Mouse (Mus musculus) Muller cell, postnatal 12 days (primary cell): Measurements from ENCODE around the gene Trpm3.
"Not testable (repeated sequence)": the region's sequence is repeated elsewhere in the genome, so short reads cannot be mapped to it uniquely, and the experiment has no call there.

Experiments used
- DNase-seq: peaks from one replicate; pipeline ENCODE4 v3.0.0-alpha.2; 2015; ENCODE audit errors: inconsistent ontology term

The Trpm3 gene

GRCm38 (mm10) chr19:22842697-22843096 lies 703.9 kb downstream of the Trpm3 start:
- DNase-seq, result no peak

- no peak for DNase-seq
Measured at GRCm38 (mm10) chr19:22847696-22848095, 708.9 kb downstream of the Trpm3 start.

- DNase-seq, result no peak
Measured at GRCm38 (mm10) chr19:22848251-22848650, 709.4 kb downstream of the Trpm3 start.

- DNase-seq, result no peak
Measured at GRCm38 (mm10) chr19:22848783-22849576, 710.1 kb downstream of the Trpm3 start.

GRCm38 (mm10) chr19:22851423-22851822 lies 712.6 kb downstream of the Trpm3 start:
- not testable (repeated sequence) for DNase-seq

GRCm38 (mm10) chr19:22859644-22860043 lies 720.8 kb downstream of the Trpm3 start:
- DNase-seq, result no peak

- DNase-seq, result no peak
Measured at GRCm38 (mm10) chr19:22867456-22867855, 728.6 kb downstream of the Trpm3 start.

GRCm38 (mm10) chr19:22869853-22870252 lies 731.0 kb downstream of the Trpm3 start:
- no peak for DNase-seq

GRCm38 (mm10) chr19:22872456-22872855 lies 733.6 kb downstream of the Trpm3 start:
- no peak for DNase-seq

GRCm38 (mm10) chr19:22880199-22880598 lies 741.4 kb downstream of the Trpm3 start:
- no peak for DNase-seq

- DNase-seq, result peak; percentile 32
Measured at GRCm38 (mm10) chr19:22882670-22883111, 743.8 kb downstream of the Trpm3 start.

- no peak for DNase-seq
Measured at GRCm38 (mm10) chr19:22883154-22883553, 744.3 kb downstream of the Trpm3 start.

- DNase-seq, result peak; percentile 60
Measured at GRCm38 (mm10) chr19:22883744-22884317, 745.0 kb downstream of the Trpm3 start.

GRCm38 (mm10) chr19:22884357-22884756 lies 745.5 kb downstream of the Trpm3 start:
- no peak for DNase-seq

GRCm38 (mm10) chr19:22885051-22885450 lies 746.2 kb downstream of the Trpm3 start:
- no peak for DNase-seq

- DNase-seq, result no peak
Measured at GRCm38 (mm10) chr19:22901892-22902291, 763.0 kb downstream of the Trpm3 start.

- DNase-seq, result no peak
Measured at GRCm38 (mm10) chr19:22902386-22902785, 763.5 kb downstream of the Trpm3 start.

GRCm38 (mm10) chr19:22905066-22905482 lies 766.2 kb downstream of the Trpm3 start:
- peak; percentile 88 for DNase-seq

GRCm38 (mm10) chr19:22910686-22911085 lies 771.8 kb downstream of the Trpm3 start:
- no peak for DNase-seq

GRCm38 (mm10) chr19:22912971-22913370 lies 774.1 kb downstream of the Trpm3 start:
- no peak for DNase-seq

- DNase-seq, result peak; percentile 62
Measured at GRCm38 (mm10) chr19:22915868-22916642, 777.2 kb downstream of the Trpm3 start.

GRCm38 (mm10) chr19:22916643-22917344 lies 777.9 kb downstream of the Trpm3 start:
- DNase-seq, result peak; percentile 98
